ENCODE assay signal across 29 mouse cellular contexts in genomic region chr7:132763911-132764310, GRCm38 (mm10). TPM values are rescaled to one million over a fixed set of nuclear protein-coding genes. Genes with fewer than 3 reads are reported as not detected.
DNase-seq lines count a peak whose midpoint lies in the region; TF ChIP-seq lines count a peak whose summit lies in the region.
"Had no signal": no experiment of that assay in that cellular context is flagged by ENCODE, and none has a peak within 500 bp of the region (broad histone marks: within the 10 kb centered on the region; RNA-seq: fewer than 3 reads in every experiment).

No protein-coding gene starts in this region.

- no peak for TF ChIP-seq POLR2A in cerebellum, adult 2 months (IDR thresholded peaks at IDR 0.05; ENCODE audit: borderline replicate concordance, insufficient read depth, low read length)
- no peak for TF ChIP-seq POLR2A in spleen, adult 2 months (IDR thresholded peaks at IDR 0.05; ENCODE audit: low read depth, low read length)

- 88% methylated on average over 5 of the region's 5 CpGs for WGBS in cerebellum, adult 2 months
- WGBS in spleen, adult 2 months: 89% methylated on average over 5 of the region's 5 CpGs
- WGBS in embryonic facial prominence, embryonic 10.5 days: 85% methylated on average over 5 of the region's 5 CpGs

- no peak overlapping the region for H3K4me3 ChIP-seq in cerebellum, adult 2 months (replicated peaks; ENCODE audit: insufficient read depth, low read depth, low read length)
- no peak overlapping the region for H3K4me3 ChIP-seq in left cerebral cortex, adult 2 months
- no peak overlapping the region for H3K4me3 ChIP-seq in spleen, adult 2 months (ENCODE audit: extremely low read depth, insufficient read depth, insufficient read length)
- H3K4me3 ChIP-seq in embryonic facial prominence, embryonic 10.5 days: no peak overlapping the region
- H3K4me3 ChIP-seq: forebrain, embryonic 13.5 days; heart, embryonic 12.5 days; hindbrain, embryonic 13.5 days; kidney, embryonic 15.5 days; limb, embryonic 10.5 days; limb, embryonic 15.5 days; lung, embryonic 15.5 days; megakaryocyte, embryonic 14.5 days; midbrain, embryonic 13.5 days; neural tube, embryonic 13.5 days; stomach, embryonic 15.5 days had no signal

- no peaks in the 10 kb centered on the region for H3K9me3 ChIP-seq in embryonic facial prominence, embryonic 10.5 days
- H3K9me3 ChIP-seq: forebrain, embryonic 13.5 days; heart, embryonic 12.5 days; hindbrain, embryonic 13.5 days; kidney, embryonic 15.5 days; limb, embryonic 10.5 days; limb, embryonic 15.5 days; lung, embryonic 15.5 days; megakaryocyte, embryonic 14.5 days; midbrain, embryonic 13.5 days; neural tube, embryonic 13.5 days; stomach, embryonic 15.5 days had no signal

- peak overlapping the region; percentile 16; the same call in 1 of the 2 replicates for H3K27ac ChIP-seq in cerebellum, adult 2 months (ENCODE audit: insufficient read depth, low read length)
- H3K27ac ChIP-seq in left cerebral cortex, adult 2 months: peak overlapping the region; percentile 80
- peak overlapping the region; percentile 22 for H3K27ac ChIP-seq in spleen, adult 2 months (ENCODE audit: insufficient read depth, low read length)
- no peak overlapping the region for H3K27ac ChIP-seq in embryonic facial prominence, embryonic 10.5 days (replicated peaks)
- H3K27ac ChIP-seq: forebrain, embryonic 13.5 days; hindbrain, embryonic 13.5 days; limb, embryonic 10.5 days; limb, embryonic 15.5 days; lung, embryonic 15.5 days; midbrain, embryonic 13.5 days; neural tube, embryonic 13.5 days; stomach, embryonic 15.5 days had no signal

- peaks cover 39% of the 10 kb centered on the region for H3K4me1 ChIP-seq in cerebellum, adult 2 months (ENCODE audit: control insufficient read depth, insufficient read depth, low read length)
- peaks cover 9% of the 10 kb centered on the region; the same call in 1 of the 2 replicates for H3K4me1 ChIP-seq in spleen, adult 2 months (ENCODE audit: control insufficient read depth, insufficient read depth, insufficient read length)
- peaks cover 25% of the 10 kb centered on the region for H3K4me1 ChIP-seq in embryonic facial prominence, embryonic 10.5 days

- no peak for TF ChIP-seq CTCF in cerebellum, adult 2 months (IDR thresholded peaks at IDR 0.05; ENCODE audit: borderline replicate concordance, insufficient read depth, low read depth, low read length)
- no peak for TF ChIP-seq CTCF in left cerebral cortex, adult 2 months (IDR thresholded peaks at IDR 0.05)
- no peak for TF ChIP-seq CTCF in spleen, adult 2 months (IDR thresholded peaks at IDR 0.05; ENCODE audit: extremely low read depth, insufficient read depth, insufficient read length, insufficient replicate concordance)

- H3K36me3 ChIP-seq in spleen, adult 2 months (ENCODE audit: control insufficient read depth, insufficient read depth, low read length): peaks cover 21% of the 10 kb centered on the region
- H3K36me3 ChIP-seq in embryonic facial prominence, embryonic 10.5 days (replicated peaks): peaks cover 64% of the 10 kb centered on the region
- H3K36me3 ChIP-seq: stomach, embryonic 15.5 days had no signal

- no peak for DNase-seq in cerebellum, adult 2 months
- DNase-seq in cerebellum, adult 18-20 months: no peak
- DNase-seq in left cerebral cortex, adult 2 months (ENCODE audit: extremely low spot score in 1 of 2, low spot score in 2 of 2): no peak
- no peak for DNase-seq in left cerebral cortex, adult 8-10 months (ENCODE audit: low spot score in 2 of 2)
- DNase-seq in spleen, adult 2 months (ENCODE audit: low read depth in 1 of 2, low spot score in 2 of 2): no peak
- DNase-seq in spleen, postnatal 10 days (ENCODE audit: low spot score in 2 of 2): no peak
- no peak for DNase-seq in embryonic facial prominence, embryonic 10.5 days (ENCODE audit: low spot score)
- no peak for DNase-seq in thymus, postnatal 14 days
- DNase-seq: adrenal gland, postnatal 10 days; cerebellum, adult 11-12 months; cerebellum, postnatal 14 days; gastrocnemius, postnatal 14 days; heart, adult 11 months; heart, postnatal 4 days; kidney, adult 11 months; kidney, postnatal 25 days; lung, postnatal 4 days; right cerebral cortex, postnatal 4 days had no signal

- no peaks in the 10 kb centered on the region for H3K27me3 ChIP-seq in cerebellum, adult 2 months (ENCODE audit: control insufficient read depth, insufficient read depth, low read length)
- no peaks in the 10 kb centered on the region for H3K27me3 ChIP-seq in spleen, adult 2 months (ENCODE audit: control insufficient read depth, insufficient read depth, low read length)
- H3K27me3 ChIP-seq in embryonic facial prominence, embryonic 10.5 days (replicated peaks; ENCODE audit: low read depth, poor library complexity, severe bottlenecking): no peaks in the 10 kb centered on the region
- H3K27me3 ChIP-seq: forebrain, embryonic 13.5 days; heart, embryonic 12.5 days; hindbrain, embryonic 13.5 days; kidney, embryonic 15.5 days; limb, embryonic 15.5 days; lung, embryonic 15.5 days; megakaryocyte, embryonic 14.5 days; midbrain, embryonic 13.5 days; neural tube, embryonic 13.5 days; stomach, embryonic 15.5 days had no signal

- intact Hi-C loops in left cerebral cortex, adult 2 months (cut with DNase I): loop anchor here (2.0 kb wide), 2 partner anchors 25 to 47 kb away; no protein-coding TSS in a partner anchor

RNA-seq across cellular contexts. Expression of gene Fam53b, which starts 49.8 kb away (rescaled TPM):
- polyA plus RNA-seq in cerebellum, adult 2 months (2012; rRNA removed): 37.3 and 37.8 TPM in 2 replicates
- total RNA-seq in left cerebral cortex, adult 2 months (2021): 10 to 100 TPM; 57.1 to 75.2 TPM
- total RNA-seq in left cerebral cortex, adult 8-10 months (2022): 10 to 100 TPM; 57.0 to 68.5 (median 63.4) TPM
- 52.4 and 63.2 TPM in 2 replicates for polyA plus RNA-seq in spleen, adult 2 months (2012; rRNA removed)
- polyA plus RNA-seq in embryonic facial prominence, embryonic 10.5 days (2016; fragmentation: Nextera tagmentation; extraction: Ambion mirVana): 29.4 and 29.9 TPM in 2 replicates
